Mouse (Mus musculus) liver, adult 2 months (tissue): ENCODE results near the gene Rere.

Experiments used
- CTCF ChIP-seq: fragments of 200-500 bp; IDR thresholded peaks from 2 replicates; pipeline ENCODE4 v1.5.1; 2011; ENCODE audit warnings: low read depth, low read length, control low read depth
- POLR2A ChIP-seq: fragments of 200-500 bp; IDR thresholded peaks from 2 replicates; pipeline ENCODE4 v1.6.1; 2011; ENCODE audit warnings: low read length, control low read depth; ENCODE audit not compliant: insufficient read depth; ENCODE audit errors: extremely low read depth

GRCm38 (mm10) chr4:150510036-150510435 lies 228.6 kb downstream of the Rere start:
- no peak for TF ChIP-seq CTCF
- TF ChIP-seq POLR2A, result no peak
